Mouse (Mus musculus) intestine, embryonic 15.5 days (tissue): Measurements from ENCODE around the gene Uqcc1. TPM values are rescaled to one million over a fixed set of nuclear protein-coding genes. Genes with fewer than 3 reads are reported as not detected.
"Not testable (repeated sequence)": the region's sequence is repeated elsewhere in the genome, so short reads cannot be mapped to it uniquely, and the experiment has no call there.

Experiments
- ATAC-seq: fragments of 200-750 bp; cut with Nextera tagmentation; 2 replicates; pipeline ENCODE4 v1.8.0; 2017; ENCODE audit warnings: moderate TSS enrichment, moderate library complexity
- H3K27ac ChIP-seq: fragments of 300-500 bp; sonication (generic); 2 replicates; pipeline ENCODE4 v1.5.1; 2015; ENCODE audit warnings: mild to moderate bottlenecking, inconsistent platforms
- H3K27me3 ChIP-seq: fragments of 300-500 bp; sonication (generic); replicated peaks from 2 replicates; pipeline ENCODE4 v1.6.1; 2015; ENCODE audit warnings: inconsistent platforms
- H3K36me3 ChIP-seq: fragments of 300-500 bp; sonication (generic); 2 replicates; pipeline ENCODE4 v1.6.1; 2015; ENCODE audit warnings: inconsistent platforms
- H3K4me1 ChIP-seq: fragments of 300-500 bp; sonication (generic); replicated peaks from 2 replicates; pipeline ENCODE4 v1.6.1; 2015; ENCODE audit warnings: inconsistent platforms
- H3K4me2 ChIP-seq: fragments of 300-500 bp; sonication (generic); replicated peaks from 2 replicates; pipeline ENCODE4 v1.6.1; 2015; ENCODE audit warnings: mild to moderate bottlenecking, inconsistent platforms
- H3K4me3 ChIP-seq: fragments of 300-500 bp; sonication (generic); replicated peaks from 2 replicates; pipeline ENCODE4 v1.5.1; 2015; ENCODE audit warnings: inconsistent platforms
- H3K9ac ChIP-seq: fragments of 300-500 bp; sonication (generic); 2 replicates; pipeline ENCODE4 v1.6.1; 2015; ENCODE audit warnings: inconsistent platforms
- H3K9me3 ChIP-seq: fragments of 300-500 bp; sonication (generic); 2 replicates; pipeline ENCODE4 v1.6.1; 2016; ENCODE audit warnings: inconsistent platforms
- WGBS: fragments of 180-500 bp; shearing (Covaris S2); methylation state at CpG from one replicate; pipeline ENCODE4 v1.1.7; 2015; 5-methylcytosine and 5-hydroxymethylcytosine counted together
- polyA plus RNA-seq: library from polyadenylated mRNA; unstranded; fragments of >200 nt; fragmentation: Nextera tagmentation; extraction: Ambion mirVana; gene quantifications from 2 replicates; pipeline ENCODE4 v1.2.1, GENCODE M21; 2015

Gene Uqcc1
- polyA plus RNA-seq, 1 experiment from 2014 or later: 88.7 TPM

DNA sequence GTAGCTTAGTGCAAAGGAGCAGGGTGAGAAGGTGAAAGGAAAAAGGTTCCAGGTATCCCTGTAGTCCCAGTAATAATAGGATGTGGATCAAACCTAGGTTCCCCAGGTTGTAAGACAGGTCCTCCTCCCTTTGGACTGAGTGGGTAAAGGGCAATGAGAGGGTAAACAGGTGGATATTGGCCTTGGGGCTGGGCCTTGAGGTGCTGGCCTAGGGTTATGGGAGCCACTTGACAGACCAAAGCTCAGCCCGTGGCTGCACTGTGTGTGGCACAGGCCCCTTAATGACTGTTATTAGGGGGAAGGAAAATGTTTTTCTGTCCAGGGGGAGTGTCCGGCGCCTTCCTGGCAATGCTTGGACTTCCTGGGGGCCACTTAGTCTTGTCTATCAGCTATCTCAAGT, 92.1 kb downstream of the Uqcc1 start:
- Histone ChIP-seq H3K4me3 (no peak overlapping the region), H3K4me2 (no peak overlapping the region), H3K4me1 (0 out of 2 replicates have a peak, but pooled peaks cover 3% of the 10 kb centered on the region), H3K27ac (no peak overlapping the region), H3K9me3 (no peaks in the 10 kb centered on the region), H3K27me3 (no peaks in the 10 kb centered on the region), H3K36me3 (no peaks in the 10 kb centered on the region), H3K9ac (no peak overlapping the region)
- 57% methylated on average over 3 of the region's 3 CpGs for WGBS
- peak; percentile 56 for ATAC-seq

GRCm38 (mm10) chr2:155834732-155835131, 95.4 kb downstream of the Uqcc1 start, which contains the start of gene Fam83c:
Gene Fam83c, minus strand, starts transcription at chr2:155834854.
- Histone ChIP-seq H3K9me3 (no peaks in the 10 kb centered on the region), H3K4me2 (no peak within 1 kb of the TSS)
- no peak; the same call in 1 of the 2 replicates for ATAC-seq

GRCm38 (mm10) chr2:155832087-155832486, 98.0 kb downstream of the Uqcc1 start:
- not testable (repeated sequence) for H3K4me2 ChIP-seq, H3K36me3 ChIP-seq, ATAC-seq, H3K4me1 ChIP-seq, H3K27ac ChIP-seq, H3K9me3 ChIP-seq, H3K27me3 ChIP-seq, H3K9ac ChIP-seq, H3K4me3 ChIP-seq
- WGBS: 81% methylated on average over 1 of the region's 1 CpGs

More at GRCm38 (mm10) chr2:155834732-155835131, 95.4 kb downstream of the Uqcc1 start, which contains the start of gene Fam83c:
- Histone ChIP-seq H3K27ac (no peak within 1 kb of the TSS), H3K27me3 (no peaks in the 10 kb centered on the region), H3K9ac (no peak within 1 kb of the TSS), H3K4me1 (0 out of 2 replicates have a peak, but pooled peaks cover 3% of the 10 kb centered on the region), H3K4me3 (no peak within 1 kb of the TSS), H3K36me3 (no peaks in the 10 kb centered on the region)
- 57% methylated on average over 9 of the region's 9 CpGs for WGBS

DNA sequence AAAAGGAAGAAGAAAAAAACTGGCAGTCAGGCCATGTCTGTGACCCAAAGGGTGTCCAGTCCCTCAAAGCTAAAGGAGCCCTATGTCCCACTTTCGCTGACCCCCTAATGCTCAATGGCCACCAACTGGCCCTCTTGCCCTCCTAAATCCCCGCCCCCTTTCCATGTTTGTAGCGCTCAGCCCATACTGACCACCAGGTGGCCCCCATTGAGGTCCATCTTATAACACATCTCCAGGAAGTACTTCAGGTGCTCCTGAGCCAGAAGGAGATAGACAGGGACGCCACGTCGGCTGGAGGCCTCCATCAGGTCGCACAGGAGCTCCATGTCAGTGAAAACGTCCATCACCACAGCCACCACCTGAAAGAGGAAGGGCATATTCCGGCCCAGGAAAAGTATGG, 98.8 kb downstream of the Uqcc1 start:
- Histone ChIP-seq H3K27ac (no peak overlapping the region), H3K9ac (no peak overlapping the region), H3K4me2 (no peak overlapping the region), H3K9me3 (no peaks in the 10 kb centered on the region), H3K36me3 (no peaks in the 10 kb centered on the region), H3K4me3 (no peak overlapping the region), H3K4me1 (0 out of 2 replicates have a peak, but pooled peaks cover 3% of the 10 kb centered on the region), H3K27me3 (no peaks in the 10 kb centered on the region)
- WGBS: 57% methylated on average over 9 of the region's 9 CpGs
- ATAC-seq: no peak

DNA sequence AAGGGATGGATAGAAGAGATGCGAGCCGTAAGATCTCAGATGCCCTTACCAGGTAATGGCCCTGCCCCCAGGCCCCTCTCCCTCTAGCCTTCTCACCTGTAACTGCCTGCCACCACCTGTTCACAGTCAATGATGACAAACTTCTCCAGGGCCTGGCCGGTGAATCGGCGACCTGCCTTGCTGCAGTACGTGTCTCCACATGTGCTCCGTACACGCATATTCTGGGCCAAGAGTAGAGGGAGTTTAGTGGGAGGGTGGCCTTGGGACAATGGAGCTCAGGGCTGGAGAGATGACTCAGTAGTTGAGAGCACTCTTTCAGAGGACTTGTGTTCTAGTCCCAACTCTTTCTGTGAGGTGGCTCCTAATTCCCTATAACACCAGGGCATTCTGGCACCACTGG, 99.3 kb downstream of the Uqcc1 start:
- no peaks in the 10 kb centered on the region for H3K36me3 ChIP-seq
- no peak overlapping the region for H3K4me2 ChIP-seq
- no peaks in the 10 kb centered on the region for H3K9me3 ChIP-seq
- no peaks in the 10 kb centered on the region for H3K27me3 ChIP-seq
- no peak overlapping the region for H3K9ac ChIP-seq
- no peak for ATAC-seq
- no peak overlapping the region for H3K27ac ChIP-seq
- 91% methylated on average over 8 of the region's 8 CpGs for WGBS
- H3K4me1 ChIP-seq: 0 out of 2 replicates have a peak, but pooled peaks cover 3% of the 10 kb centered on the region
- H3K4me3 ChIP-seq: no peak overlapping the region

DNA sequence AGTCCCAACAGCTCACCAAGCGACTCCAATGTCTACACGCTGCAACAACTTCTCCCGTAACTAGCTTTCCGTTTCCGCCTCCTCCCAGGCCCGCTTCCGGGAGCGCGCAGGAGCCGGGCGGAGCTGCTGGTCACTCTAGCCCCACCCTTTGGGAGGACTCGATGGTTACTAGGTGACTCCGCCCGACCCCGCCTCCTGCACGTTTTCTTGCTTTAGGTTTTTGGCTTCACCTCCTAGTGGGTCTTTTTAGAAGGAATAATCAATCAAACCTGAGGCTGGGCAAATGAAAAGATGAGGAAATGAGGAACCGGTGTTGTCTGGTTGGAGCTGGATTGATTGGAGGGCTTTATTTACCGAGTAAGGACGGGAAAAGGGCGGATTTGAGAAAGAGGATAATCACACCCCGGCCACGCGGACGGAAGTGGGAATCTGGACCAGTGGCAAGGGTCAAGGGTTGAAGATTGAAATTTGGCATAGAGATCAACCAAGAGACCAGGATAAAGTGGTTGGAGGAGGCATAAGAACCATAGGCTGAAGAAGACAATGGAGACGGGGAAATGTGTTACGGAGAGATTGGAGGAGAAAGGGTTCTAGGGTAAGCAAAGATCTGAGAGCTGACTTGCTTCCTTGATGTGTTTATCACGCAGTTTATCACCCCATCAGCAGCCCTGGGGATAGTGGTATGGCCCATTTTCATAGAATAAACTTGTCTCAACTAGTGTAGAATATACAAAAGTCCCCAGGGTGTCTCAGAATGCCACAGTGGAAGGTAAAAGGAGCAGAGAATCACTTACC, 103.3 kb downstream of the Uqcc1 start, which contains the start of gene Eif6:
TSS of gene Eif6 (minus strand) at position 296 of the 795 bp plus-strand sequence.
- no peaks in the 10 kb centered on the region for H3K9me3 ChIP-seq
- H3K36me3 ChIP-seq: peaks cover 11% of the 10 kb centered on the region
- H3K9ac ChIP-seq: peak within 1 kb of the TSS; percentile 88
- H3K4me3 ChIP-seq: peak within 1 kb of the TSS; percentile 90
- 1% methylated on average over 27 of the region's 27 CpGs for WGBS
- H3K4me1 ChIP-seq: 0 out of 2 replicates have a peak, but pooled peaks cover 7% of the 10 kb centered on the region
- H3K27me3 ChIP-seq: no peaks in the 10 kb centered on the region
- H3K4me2 ChIP-seq: peak within 1 kb of the TSS; percentile 80
- peak; percentile 95 for ATAC-seq
- H3K27ac ChIP-seq: peak within 1 kb of the TSS; percentile 94

DNA sequence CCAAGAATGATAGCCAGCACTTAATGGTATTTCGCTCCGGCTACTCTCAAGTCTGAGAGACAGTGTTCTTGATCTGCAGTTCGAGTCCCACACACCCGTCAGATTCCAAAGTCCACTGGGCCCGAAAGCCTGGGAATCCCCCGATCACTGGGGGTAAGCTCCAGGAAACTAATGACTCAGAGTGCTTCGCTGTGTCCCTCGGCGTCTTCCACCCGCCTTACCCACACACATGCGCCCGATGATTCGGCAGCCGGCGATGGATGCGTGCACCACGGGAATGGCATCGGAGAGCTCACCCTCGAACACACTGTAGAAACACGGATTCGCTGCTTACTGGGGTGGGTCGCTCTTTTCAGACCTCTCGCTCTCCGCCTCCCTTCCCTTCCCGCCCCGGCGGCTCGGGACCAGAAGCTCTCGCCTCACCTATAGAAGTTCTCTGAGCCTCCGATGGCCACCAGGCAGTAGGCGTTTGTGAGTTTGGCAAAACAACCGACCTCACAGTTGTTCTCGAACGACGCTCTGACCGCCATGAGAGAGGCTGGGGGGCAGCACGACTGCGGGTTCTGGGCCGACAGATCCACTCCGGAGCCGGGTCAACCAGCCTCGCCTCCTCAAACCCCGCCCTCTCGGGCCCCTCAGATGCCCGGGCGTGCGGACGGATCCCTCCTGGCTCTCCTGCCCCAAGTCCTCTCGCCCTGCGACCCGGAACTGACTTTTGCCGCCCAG, 104.0 kb downstream of the Uqcc1 start:
- H3K4me1 ChIP-seq: 0 out of 2 replicates have a peak, but pooled peaks cover 7% of the 10 kb centered on the region
- peak overlapping the region; percentile 94 for H3K27ac ChIP-seq
- peaks cover 17% of the 10 kb centered on the region for H3K36me3 ChIP-seq
- peak overlapping the region; percentile 90 for H3K4me3 ChIP-seq
- H3K4me2 ChIP-seq: peak overlapping the region; percentile 80
- H3K9ac ChIP-seq: peak overlapping the region; percentile 88
- ATAC-seq: peak; percentile 35
- no peaks in the 10 kb centered on the region for H3K27me3 ChIP-seq
- no peaks in the 10 kb centered on the region for H3K9me3 ChIP-seq
- under 1% methylated on average over 52 of the region's 52 CpGs for WGBS

DNA sequence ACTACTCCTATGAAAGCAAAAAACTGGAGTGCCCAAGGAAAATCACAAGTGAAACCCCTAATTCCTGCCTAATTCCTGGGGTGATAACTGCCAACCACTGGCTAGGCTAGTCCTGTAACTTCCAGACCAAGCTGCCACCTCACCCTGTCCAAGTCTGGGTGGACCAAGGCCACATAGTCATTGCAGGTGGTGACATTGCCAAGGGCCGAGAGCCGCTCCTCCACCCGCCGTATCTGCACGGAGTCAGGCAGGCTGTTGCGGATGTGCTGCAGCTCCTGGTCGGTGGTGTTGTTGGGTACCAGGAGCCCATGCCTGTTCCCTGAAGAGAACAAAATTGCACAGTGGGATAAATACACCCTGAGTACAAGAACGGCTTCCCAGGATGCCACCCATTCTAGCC, 106.4 kb downstream of the Uqcc1 start:
- WGBS: 95% methylated on average over 8 of the region's 8 CpGs
- Histone ChIP-seq H3K27me3 (no peaks in the 10 kb centered on the region), H3K9me3 (no peaks in the 10 kb centered on the region), H3K36me3 (peaks cover 17% of the 10 kb centered on the region), H3K4me2 (no peak overlapping the region), H3K27ac (no peak overlapping the region), H3K4me1 (peaks cover 15% of the 10 kb centered on the region), H3K4me3 (no peak overlapping the region), H3K9ac (no peak overlapping the region)
- no peak for ATAC-seq

DNA sequence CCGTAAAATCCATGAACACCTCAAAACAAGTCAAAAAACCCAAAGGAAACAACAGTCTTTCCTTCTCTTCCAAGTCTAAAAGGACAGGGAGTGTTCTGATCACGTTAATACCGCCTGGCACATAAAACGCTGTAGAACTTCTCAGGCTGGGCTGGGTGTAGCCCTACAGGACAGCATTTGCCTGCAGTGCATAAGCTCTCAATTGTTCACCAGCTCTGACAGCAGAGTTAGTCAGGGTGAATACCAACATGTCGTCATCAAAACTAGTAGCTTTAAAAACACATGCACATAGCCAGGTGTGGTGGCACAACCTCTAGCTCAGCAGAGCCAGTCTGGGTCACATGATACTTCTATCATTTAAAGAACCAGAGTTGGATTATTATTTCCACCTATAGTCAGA, 109.3 kb downstream of the Uqcc1 start:
- H3K9ac ChIP-seq: no peak overlapping the region
- H3K4me2 ChIP-seq: no peak overlapping the region
- H3K4me1 ChIP-seq: peaks cover 26% of the 10 kb centered on the region
- no peak overlapping the region for H3K27ac ChIP-seq
- WGBS: 86% methylated on average over 5 of the region's 5 CpGs
- H3K27me3 ChIP-seq: no peaks in the 10 kb centered on the region
- H3K4me3 ChIP-seq: no peak overlapping the region
- no peaks in the 10 kb centered on the region for H3K9me3 ChIP-seq
- H3K36me3 ChIP-seq: peaks cover 17% of the 10 kb centered on the region
- ATAC-seq: no peak

DNA sequence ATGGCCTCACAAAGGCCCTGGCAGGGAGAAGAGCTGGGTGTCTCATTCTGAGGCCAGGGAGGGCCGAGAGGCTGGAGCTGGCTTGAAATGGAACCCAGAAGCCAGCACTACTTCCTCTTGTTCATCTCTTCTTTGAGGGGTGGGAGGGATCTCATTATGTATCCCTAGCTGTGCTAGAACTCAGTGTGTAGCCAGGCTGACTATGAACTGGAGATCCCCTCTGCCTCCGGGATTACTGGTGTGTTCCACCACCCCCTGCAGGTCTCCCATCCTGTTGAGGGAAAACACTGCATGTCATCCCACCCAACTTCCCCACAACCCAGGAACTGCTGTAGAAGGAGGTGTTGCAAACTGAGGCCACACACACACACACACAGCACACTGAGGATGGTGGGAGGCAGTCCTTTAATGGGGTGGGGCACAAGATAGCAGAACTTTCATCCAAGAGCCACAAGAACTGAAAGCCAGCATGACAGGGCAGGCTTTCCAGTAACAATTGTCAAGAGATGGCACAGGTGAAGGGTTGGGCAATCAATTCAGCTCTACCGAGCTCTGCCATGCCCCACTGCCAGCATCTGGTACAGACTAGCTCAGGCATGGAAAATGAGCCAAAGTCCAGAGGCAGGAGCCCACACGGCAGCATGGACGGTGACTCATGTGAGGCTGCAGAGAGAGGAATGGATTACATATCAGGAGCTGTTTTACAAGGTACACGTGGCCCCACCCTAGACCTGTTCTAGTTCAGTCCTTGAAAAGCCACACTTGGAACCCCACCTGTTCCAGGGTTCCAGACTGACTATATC, 110.5 kb downstream of the Uqcc1 start:
- Histone ChIP-seq H3K4me1 (peaks cover 19% of the 10 kb centered on the region), H3K27me3 (no peaks in the 10 kb centered on the region), H3K9ac (peak overlapping the region; percentile 77; the same call in 1 of the 2 replicates), H3K27ac (peak overlapping the region; percentile 80), H3K4me3 (peak overlapping the region; percentile 68; the same call in 1 of the 2 replicates), H3K36me3 (peaks cover 17% of the 10 kb centered on the region), H3K9me3 (no peaks in the 10 kb centered on the region), H3K4me2 (peak overlapping the region; percentile 83)
- 56% methylated on average over 6 of the region's 6 CpGs for WGBS
- ATAC-seq: peak; percentile 76

- Histone ChIP-seq H3K4me3 (peak within 1 kb of the TSS; percentile 68), H3K27ac (peak within 1 kb of the TSS; percentile 80), H3K4me1 (peaks cover 19% of the 10 kb centered on the region), H3K4me2 (peak within 1 kb of the TSS; percentile 83), H3K9ac (peak within 1 kb of the TSS; percentile 77), H3K9me3 (no peaks in the 10 kb centered on the region), H3K36me3 (peaks cover 17% of the 10 kb centered on the region), H3K27me3 (no peaks in the 10 kb centered on the region)
- ATAC-seq: no peak
Observed at GRCm38 (mm10) chr2:155819392-155819448, 110.9 kb downstream of the Uqcc1 start, which contains the start of gene BC029722. Gene BC029722, minus strand, starts transcription at chr2:155819426.
